Mouse (Mus musculus): Measurements from ENCODE around the gene Mmel1.

Mmel1 gene

GRCm38 (mm10) chr4:154936542-154937255 is 67.3 kb downstream of the Mmel1 start:
- peak; percentile 55 to 66 for DNase-seq (ENCODE audit: low spot score in 2 of 2)

GRCm38 (mm10) chr4:154937746-154938145 is 68.4 kb downstream of the Mmel1 start:
- DNase-seq (ENCODE audit: low spot score in 2 of 2) = no peak

GRCm38 (mm10) chr4:154940156-154940555 is 70.8 kb downstream of the Mmel1 start:
- DNase-seq (ENCODE audit: low spot score in 2 of 2) = no peak

GRCm38 (mm10) chr4:154941831-154942230 is 72.4 kb downstream of the Mmel1 start:
- DNase-seq (ENCODE audit: low spot score in 2 of 2) = no peak

- no peak for DNase-seq (ENCODE audit: low spot score in 2 of 2)
Measured at GRCm38 (mm10) chr4:154942632-154943322, 73.4 kb downstream of the Mmel1 start.

GRCm38 (mm10) chr4:154943323-154944039 is 74.1 kb downstream of the Mmel1 start:
- no peak for DNase-seq (ENCODE audit: low spot score in 2 of 2)

GRCm38 (mm10) chr4:154944121-154944590 is 74.8 kb downstream of the Mmel1 start:
- DNase-seq (ENCODE audit: low spot score in 2 of 2) = peak; percentile 68 to 80
